Mouse (Mus musculus) myocyte (in vitro differentiated cells): ENCODE measurements at regions not wholly inside any gene's neighbourhood (a gene's known extent, or its start where the extent isn't known, plus 50 kb on each side); places are given as distances from the start of the nearest gene placed in this dataset.

Source experiments
- CEBPB ChIP-seq: IDR thresholded peaks from 2 replicates; pipeline ENCODE4 v1.6.1; 2011; ENCODE audit warnings: mild to moderate bottlenecking, moderate library complexity; ENCODE audit not compliant: poor library complexity, insufficient read depth, severe bottlenecking
- E2F4 ChIP-seq: IDR thresholded peaks from one replicate; pipeline ENCODE4 v1.6.1; 2011; ENCODE audit warnings: mild to moderate bottlenecking, control low read depth, moderate library complexity; ENCODE audit not compliant: insufficient read depth
- MAX ChIP-seq: IDR thresholded peaks from one replicate; pipeline ENCODE4 v1.6.1; 2011; ENCODE audit warnings: low read depth, mild to moderate bottlenecking, control low read depth
- MYOD1 ChIP-seq, 3 experiments: IDR thresholded peaks; one replicate each; pipeline ENCODE4 v1.6.1; 2011; ENCODE audit warnings: control low read depth in 2 of 3, low read depth in 2 of 3, mild to moderate bottlenecking in 2 of 3, moderate library complexity in 1 of 3; ENCODE audit not compliant: insufficient read length in 2 of 3, control insufficient read depth in 1 of 3
- POLR2A ChIP-seq: IDR thresholded peaks from one replicate; pipeline ENCODE4 v1.6.1; 2011; ENCODE audit warnings: low read depth, mild to moderate bottlenecking, control low read depth, moderate library complexity; ENCODE audit not compliant: insufficient read length
- REST ChIP-seq: IDR thresholded peaks from one replicate; pipeline ENCODE4 v1.6.1; 2011; ENCODE audit warnings: mild to moderate bottlenecking, control low read depth, moderate library complexity; ENCODE audit not compliant: insufficient read depth, insufficient read length
- USF1 ChIP-seq: IDR thresholded peaks from one replicate; pipeline ENCODE4 v1.6.1; 2011; ENCODE audit warnings: low read depth, mild to moderate bottlenecking, control low read depth, moderate library complexity

DNA sequence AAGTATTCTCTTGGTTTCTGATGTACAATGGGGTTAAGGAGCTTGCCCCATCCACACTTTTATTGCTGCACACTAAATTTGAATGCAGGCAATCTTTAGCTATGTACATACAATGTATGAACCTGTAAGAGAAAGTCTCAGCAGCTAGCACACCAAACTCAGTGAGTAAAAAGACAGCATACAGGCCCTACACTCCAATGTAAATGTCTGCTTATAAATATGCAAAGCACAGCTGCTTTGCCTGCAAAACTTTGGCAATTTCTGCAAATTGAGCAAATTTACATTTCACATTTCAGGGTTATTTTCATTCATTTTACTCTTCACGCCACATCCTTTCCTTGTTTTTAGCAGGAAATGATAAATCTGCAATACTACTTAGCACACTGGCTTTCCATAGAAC lies 203.8 kb upstream of the Ptprz1 start:
- no peak for TF ChIP-seq CEBPB
- no peak for TF ChIP-seq POLR2A
- TF ChIP-seq REST, result no peak
- TF ChIP-seq MYOD1 (IDR thresholded peaks at IDR 0.05; ENCODE audit: control insufficient read depth in 1 of 3, insufficient read length in 2 of 3, low read depth in 2 of 3), result no peak
- no peak for TF ChIP-seq MAX
- TF ChIP-seq USF1, result no peak
- TF ChIP-seq E2F4, result no peak
